Mouse (Mus musculus) mesoderm, embryonic 11.5 days (tissue): ENCODE data around the gene Zfp248.
A peak's percentile ranks its signal among the peaks of the same experiment; 100 is the strongest.

Experiments
- DNase-seq: peaks from one replicate; pipeline ENCODE4 v3.0.0-alpha.2; 2012; ENCODE audit warnings: low read depth, low spot score

The Zfp248 gene

GRCm38 (mm10) chr6:118455042-118455631 lies at the start of gene Zfp248:
TSS of gene Zfp248 (minus strand) at chr6:118455528.
- peak; percentile 93 for DNase-seq

DNA sequence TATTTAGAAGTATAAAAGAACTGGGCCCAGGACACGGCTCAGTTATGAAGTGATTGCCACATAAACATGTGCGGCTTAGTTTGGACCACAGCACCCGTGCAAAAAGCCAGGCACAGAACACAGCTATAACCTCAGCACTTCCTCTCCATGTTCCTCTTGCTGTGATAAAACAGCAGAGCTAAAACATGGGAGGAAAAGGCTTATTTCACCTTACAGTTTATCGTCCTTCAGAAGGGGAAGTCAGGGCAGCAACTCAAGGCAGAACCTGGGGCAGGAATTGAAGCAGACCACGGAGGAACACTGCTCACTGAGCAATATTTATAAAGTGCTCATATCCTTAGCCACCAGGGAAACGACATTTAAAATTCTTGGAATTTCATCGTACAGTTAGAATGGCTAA lies 43.7 kb upstream of the Zfp248 start:
- no peak for DNase-seq

DNA sequence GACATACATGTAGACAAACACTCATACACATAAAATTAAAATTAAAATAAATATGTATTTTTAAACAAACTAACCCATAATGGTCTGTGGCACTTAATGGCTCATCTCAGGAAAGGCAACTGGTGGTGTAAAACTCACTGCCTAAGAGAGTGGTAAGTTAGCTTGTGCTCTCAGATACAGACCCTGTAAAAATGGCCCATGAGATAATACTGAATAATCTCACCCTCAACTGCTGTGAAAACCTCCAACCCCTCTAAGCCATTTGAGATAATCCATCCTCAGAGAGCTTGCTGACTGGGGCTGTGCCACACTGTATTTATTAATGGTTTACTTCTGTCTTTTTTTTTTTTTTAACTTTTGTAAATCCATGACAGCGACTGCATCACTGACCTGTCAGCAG lies 26.8 kb upstream of the Zfp248 start:
- no peak for DNase-seq

- peak; percentile 84 for DNase-seq
Observed at GRCm38 (mm10) chr6:118478957-118479708, 23.8 kb upstream of the Zfp248 start, which contains the start of gene Zfp9. TSS of gene Zfp9 (minus strand) at chr6:118479320.

DNA sequence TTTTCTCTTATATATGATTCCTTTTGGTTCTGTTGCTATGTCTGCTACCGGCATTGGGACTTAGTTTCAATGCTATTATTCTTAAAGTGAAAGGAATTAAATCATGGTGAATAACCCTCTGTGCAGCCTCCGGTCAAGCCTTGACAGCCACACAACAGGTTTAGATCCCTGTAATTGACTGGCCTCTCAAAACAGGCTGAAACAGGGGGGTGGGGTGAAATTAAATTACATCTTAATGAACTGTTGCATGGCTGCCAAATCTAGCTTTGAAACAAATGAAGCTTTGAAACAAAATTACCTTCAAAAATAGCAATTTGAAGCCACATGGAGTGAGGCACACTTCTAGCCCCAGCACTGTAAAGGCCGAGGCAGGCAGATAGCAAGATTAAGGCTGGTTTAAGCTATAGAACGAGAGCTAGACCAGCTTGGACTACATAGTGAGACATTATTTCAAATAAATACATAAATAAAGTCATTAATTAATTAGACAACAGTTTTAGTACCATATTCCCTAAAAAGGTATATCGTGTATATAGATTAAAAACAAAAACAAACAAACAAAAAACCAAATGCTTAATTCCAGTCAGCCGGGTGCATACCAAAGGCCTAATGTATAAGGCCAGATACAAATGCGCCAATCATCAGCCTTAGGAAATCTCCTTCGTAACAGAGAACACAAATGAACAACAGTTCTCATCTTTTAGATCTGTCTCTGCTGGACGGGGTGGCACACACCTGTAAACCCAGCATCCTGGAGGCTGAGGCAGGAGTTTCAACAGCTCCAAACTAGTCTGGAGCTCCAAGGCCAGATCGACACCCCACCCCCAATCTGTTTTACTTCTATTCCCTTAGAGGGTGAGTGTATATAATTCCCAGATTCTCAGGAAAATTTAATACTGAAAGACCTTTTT lies 22.8 kb upstream of the Zfp248 start:
- DNase-seq: no peak

DNA sequence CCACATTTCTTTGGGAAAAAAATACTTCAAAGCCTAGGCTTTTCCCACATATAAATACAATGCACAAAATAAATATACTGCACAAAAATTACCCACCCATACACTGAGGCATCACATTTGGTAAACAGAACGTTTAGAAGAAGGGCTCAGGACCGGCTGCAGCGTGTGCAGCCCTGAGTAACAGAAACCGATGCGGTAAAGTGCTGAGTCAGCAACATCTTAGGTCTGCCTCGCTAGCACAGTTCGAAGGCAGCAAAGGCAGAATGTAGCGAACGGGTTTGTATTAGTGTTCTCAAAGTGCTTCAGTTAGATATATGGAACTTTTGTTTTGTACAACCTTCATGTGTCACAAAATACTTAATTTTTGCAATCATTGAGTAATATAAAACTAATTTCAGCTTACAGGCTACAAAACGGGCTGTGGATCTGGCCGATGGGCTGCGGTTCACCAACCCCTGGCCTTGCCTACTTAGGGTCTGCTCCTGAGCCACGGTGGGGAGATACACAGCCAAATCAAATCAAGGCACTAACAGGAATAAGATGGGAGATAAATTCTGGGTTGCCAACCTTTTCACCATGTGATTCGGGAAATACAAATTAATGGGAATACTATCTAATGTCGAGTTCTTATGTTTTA lies 6.9 kb upstream of the Zfp248 start:
- DNase-seq: no peak

DNA sequence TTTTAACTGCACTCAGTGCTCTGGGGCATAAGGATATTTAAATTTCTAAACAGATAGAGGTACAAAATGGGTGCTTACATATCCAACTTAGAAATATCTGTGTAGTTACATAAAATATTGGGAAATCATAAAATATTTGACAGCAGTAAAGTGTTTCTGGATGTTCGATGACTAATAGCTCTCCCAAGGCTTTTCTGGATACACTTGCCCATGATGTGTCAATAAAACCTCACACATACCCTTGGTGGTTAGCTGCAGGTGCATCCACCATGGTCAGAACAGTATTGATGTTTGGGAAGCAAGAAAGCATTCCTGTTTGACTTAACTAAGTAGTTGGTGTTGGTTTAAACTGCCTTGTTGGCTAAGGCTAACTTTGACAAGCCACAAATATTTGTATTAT lies 2.4 kb upstream of the Zfp248 start:
- no peak for DNase-seq

GRCm38 (mm10) chr6:118454452-118454851 lies 876 bp downstream of the Zfp248 start:
- DNase-seq: no peak

DNA sequence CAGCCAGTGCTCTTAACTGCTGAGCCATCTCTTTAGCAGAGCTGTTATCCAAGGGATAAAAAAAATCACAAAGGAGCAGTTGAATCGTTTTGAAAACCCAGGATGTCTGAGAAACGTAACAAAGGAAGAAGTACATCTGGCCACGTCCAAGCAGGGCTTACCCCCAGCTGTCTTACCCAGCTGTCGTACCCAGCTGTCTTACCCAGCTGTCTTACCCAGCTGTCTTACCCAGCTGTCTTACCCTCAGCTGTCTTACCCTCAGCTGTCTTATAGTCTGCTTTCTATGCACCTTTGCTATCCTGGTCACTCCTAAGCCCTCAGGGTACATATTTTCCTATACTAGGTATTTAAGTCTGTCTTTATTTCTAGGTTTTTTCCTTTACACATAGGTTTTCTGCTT lies 23.8 kb downstream of the Zfp248 start:
- no peak for DNase-seq

GRCm38 (mm10) chr6:118426666-118427065 lies 28.7 kb downstream of the Zfp248 start:
- no peak for DNase-seq

- peak; percentile 98 for DNase-seq
Observed at GRCm38 (mm10) chr6:118419050-118419920, 36.0 kb downstream of the Zfp248 start, which contains the start of gene Bms1. TSS of gene Bms1 (minus strand) at chr6:118419474.

GRCm38 (mm10) chr6:118410428-118410827 lies 44.9 kb downstream of the Zfp248 start:
- no peak for DNase-seq

DNA sequence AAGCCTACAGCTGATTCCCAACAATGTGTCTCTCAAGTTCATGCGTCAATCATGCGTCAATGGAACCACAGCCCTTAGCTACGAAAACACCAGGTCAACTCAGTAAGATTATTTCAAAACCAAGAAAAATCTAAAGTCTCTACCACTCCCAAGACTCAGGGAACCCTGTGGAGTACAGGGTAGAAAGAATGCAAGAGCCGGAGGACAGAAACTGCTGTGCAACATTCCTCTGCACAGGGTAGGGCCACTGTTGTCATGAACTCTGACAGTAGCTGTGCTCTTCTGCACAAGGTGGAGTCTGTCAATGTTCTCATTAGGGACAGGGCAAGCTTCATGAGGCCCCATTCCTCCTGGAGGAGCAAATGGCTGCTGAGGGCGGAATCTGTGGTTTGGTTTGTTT lies 46.8 kb downstream of the Zfp248 start:
- no peak for DNase-seq

DNA sequence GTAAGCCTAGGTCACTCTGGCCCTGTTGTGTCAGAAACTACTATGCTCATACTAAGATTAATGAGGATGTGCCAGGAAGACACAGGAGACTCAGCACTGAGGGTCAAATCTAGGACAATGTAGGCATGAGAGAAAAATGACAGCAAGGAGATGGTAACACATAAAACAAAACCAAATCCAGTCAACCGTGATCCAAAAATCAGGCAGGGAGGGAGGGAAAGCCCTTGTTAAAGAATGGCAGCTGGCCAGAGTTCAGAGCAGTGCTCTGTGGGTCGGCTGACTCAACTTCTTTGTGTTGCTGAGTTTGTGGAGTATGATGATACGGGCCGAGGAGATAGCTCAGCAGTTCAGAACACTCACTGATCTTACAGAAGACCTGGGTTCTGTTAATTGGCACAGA lies 48.9 kb downstream of the Zfp248 start:
- no peak for DNase-seq

- no peak for DNase-seq
Observed at GRCm38 (mm10) chr6:118390746-118391145, 64.6 kb downstream of the Zfp248 start.

GRCm38 (mm10) chr6:118385962-118386361 lies 69.4 kb downstream of the Zfp248 start:
- no peak for DNase-seq

DNA sequence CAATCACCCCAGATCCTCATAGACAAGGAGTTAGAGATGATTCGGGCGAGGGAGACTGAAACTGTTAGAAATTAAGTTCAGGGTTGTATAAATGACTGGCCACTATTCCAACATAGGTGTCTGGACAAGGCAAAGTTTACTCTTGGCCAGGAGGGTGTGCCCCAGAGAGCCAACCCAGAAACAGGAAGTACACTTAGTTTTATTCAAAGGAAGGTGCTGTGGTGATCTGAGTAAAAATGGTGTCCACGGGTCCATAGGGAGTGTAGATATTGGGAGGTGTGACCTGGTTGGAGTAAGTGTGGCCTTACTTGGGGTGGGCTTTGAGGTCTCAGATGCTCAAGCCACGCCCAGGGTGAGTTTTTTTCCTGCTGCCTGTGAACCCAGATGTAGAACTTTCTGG lies 74.1 kb downstream of the Zfp248 start:
- no peak for DNase-seq

DNA sequence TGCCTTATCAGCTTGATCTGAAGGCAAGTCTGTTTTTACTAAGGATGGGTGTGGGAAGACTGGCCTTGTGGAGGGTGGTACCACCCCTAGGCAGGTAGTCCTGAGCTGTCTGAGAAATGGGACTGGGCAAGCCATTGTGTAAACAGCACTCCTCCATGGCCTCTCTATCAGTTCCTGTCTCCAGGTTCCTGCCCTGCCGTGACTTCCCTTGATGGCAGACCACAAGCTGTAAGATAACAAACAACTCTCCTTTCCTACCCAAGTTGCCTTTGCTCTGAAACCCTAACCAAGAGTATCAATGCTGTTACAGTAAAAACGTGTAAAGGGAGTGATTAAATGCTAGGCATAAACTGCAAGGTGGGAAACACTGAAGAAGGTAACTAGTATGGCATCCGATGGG lies 74.7 kb downstream of the Zfp248 start:
- DNase-seq: no peak

DNA sequence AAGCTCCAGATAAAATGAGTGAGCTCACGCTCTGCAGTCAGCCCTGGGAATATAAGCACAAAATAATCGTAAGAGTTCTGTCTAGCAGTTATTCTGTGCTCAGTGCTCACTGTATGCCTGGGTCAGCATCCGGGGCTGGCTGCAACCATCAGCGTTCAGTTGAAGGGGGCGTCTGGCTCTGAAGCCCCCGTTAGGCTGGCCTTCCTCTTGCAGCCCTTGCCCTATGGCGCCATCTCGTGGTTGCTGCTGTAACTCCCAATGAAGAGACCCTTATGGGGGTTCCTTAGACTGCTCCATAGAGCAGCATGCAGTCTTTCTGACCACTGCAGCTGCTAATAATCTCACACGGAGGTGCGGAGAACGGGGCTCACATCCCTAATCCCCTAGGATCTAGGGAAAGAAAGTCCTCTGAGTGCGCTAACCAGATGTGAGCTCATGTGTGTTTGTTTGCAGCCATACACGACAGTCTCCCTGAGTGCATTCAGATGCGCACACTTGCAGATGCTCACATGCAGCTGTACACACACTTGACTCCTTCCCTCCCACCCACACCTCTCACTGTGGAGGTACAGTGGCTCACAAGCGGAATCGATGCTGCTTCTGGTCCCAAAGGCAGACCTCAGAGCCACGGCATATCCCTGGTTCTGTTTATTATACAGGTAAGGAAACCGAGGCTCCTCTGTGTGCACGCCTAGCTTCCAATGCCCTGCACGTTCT lies 75.7 kb downstream of the Zfp248 start:
- DNase-seq: peak; percentile 91

GRCm38 (mm10) chr6:118377611-118378010 lies 77.7 kb downstream of the Zfp248 start:
- no peak for DNase-seq
